Mouse (Mus musculus) liver (tissue): ENCODE results near the gene Tmx4.
A peak's percentile ranks its signal among the peaks of the same experiment; 100 is the strongest.

Experiments
- DNase-seq: peaks from one replicate; pipeline ENCODE4 v3.0.0-alpha.2; 2020; ENCODE audit warnings: mixed read lengths

Gene Tmx4

DNA sequence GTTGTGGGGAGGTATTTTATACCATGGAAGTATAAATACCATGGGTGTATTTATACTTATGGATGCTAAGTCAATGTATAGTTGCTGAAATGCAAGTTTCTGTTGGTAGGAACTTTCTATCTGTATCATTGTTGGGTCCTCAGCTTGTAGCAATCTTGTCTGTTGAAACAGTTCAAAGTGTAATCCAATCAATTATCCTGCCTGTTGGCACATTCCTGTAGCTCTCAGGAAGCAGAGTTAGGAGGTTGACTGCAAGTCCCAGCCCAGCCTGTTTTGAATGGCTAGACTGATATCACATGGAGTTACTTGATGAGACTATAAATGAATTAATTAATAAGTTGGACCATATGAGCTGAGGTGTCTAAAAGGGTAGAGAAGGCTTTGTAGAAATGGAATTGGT is 91.6 kb downstream of the Tmx4 start:
- DNase-seq = no peak

DNA sequence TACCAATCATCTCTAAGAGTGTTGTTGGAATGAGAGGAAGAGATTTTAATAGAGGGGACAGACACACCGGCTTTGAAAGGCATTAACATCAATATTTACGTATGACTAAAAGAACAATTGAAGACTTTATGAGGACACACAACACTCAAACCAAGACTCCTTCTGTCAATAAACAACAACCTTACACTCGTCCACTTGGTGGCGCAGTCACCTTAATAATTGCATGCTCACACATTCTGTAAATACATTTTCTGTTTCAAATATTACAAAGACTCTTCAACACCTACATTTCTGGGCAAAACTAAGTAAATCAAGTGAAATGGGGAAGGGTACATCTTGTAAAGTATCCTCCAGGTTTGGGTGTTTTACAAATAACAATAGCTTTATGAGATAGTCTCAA is 94.2 kb downstream of the Tmx4 start:
- DNase-seq = peak; percentile 54

DNA sequence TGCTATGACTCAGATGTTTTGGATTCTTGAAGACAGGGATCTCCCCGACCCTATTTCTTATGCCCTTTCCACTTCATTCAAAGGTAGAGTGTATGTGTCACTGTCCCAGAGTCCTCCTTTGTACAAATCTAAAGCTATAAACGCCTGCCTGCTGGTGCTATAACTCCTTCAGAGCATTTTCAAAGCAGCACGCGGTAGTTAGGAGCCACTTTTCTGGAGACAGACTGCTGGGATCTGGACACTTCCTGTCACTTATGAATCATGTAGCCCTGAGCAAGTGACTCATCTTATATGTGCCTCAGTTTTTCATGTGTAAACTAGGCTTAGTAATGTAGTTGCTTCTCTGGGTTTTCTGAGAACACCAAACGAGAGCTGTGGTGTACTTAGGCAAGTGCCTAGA is 98.8 kb downstream of the Tmx4 start:
- no peak for DNase-seq

DNA sequence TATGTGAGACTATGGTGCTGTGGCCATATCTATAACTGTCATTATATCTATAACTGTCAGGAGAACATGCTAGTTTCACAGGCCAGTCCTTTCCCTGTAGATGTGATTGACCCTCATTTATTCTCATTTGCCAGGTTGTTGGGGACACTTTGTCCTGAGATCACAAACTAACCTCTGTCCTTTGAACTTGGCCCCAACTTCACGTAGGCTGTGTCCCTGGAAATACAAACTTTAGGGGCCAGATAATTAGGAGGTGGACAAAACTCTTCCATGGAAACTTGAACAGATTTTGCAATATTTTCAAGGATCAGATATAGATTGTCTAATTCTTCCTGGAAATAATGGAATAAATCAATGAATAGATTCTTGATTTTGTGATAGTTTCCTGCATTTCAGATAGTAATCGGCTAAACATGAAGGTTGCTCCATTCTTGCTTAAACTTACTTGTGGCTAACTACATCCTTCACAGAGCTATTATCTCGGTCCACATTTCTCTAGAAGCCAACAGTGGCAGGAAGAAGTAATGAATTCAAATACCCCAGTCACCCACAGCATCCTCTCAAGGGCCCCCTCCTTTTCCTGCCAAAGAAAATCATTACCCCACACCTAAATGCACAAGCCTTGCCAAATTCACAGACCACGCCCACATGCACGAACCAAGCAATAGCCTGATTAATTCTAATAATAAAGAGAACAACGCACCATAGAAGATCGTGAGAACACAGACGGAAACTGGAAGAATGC is 99.5 kb downstream of the Tmx4 start:
- DNase-seq = no peak
